Mouse (Mus musculus) lung, adult 2 months (tissue): ENCODE results near the gene Pcmtd2.

ENCODE experiments used
- CTCF ChIP-seq: fragments of 200-500 bp; IDR thresholded peaks from 2 replicates; pipeline ENCODE4 v1.5.1; 2011; ENCODE audit warnings: mild to moderate bottlenecking, low read length, control low read depth; ENCODE audit not compliant: insufficient read depth
- POLR2A ChIP-seq: fragments of 200-500 bp; IDR thresholded peaks from 2 replicates; pipeline ENCODE4 v1.6.1; 2011; ENCODE audit warnings: low read depth, mild to moderate bottlenecking, control low read depth, low read length, borderline replicate concordance; ENCODE audit errors: extremely low read depth

DNA sequence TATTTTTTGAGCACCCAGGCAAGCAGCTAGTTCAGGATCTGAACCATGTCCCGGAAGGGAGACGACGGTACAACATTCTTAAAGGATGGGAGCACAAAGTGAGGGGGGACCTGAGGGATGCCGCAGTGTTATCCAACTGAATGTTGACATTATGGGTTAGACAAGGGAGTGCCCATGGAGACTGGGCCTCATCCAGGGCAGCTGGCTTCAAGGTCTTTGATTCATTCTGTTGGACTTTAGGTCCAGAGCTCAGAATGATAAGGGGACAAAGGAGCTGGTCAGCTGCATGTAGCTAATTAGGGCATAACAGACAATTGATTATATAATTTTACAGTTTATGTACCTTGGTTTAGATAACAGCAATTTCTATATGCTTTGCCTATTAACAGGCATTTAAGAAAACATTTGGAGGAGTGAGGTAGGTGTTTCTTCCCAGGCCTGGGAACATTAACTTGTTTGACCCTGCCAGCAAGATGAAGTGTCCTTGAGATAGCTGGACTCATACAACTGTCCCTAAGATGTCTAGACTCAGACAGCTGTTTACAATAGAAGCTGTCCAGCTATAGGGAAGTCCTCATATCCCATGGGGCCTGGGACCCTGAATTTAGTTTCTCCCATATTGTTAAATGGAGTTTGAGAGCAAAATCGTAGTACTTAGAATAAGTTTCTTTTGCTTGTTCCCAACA is 8.2 kb downstream of the Pcmtd2 start:
- no peak for TF ChIP-seq CTCF
- TF ChIP-seq POLR2A: no peak
